Mouse (Mus musculus): ENCODE measurements around the gene Tln2. TPM values are rescaled to one million over a fixed set of nuclear protein-coding genes. Genes with fewer than 3 reads are reported as not detected.

Gene Tln2
- total RNA-seq, 2 experiments from 2014 or later: 121 to 123 TPM

DNA sequence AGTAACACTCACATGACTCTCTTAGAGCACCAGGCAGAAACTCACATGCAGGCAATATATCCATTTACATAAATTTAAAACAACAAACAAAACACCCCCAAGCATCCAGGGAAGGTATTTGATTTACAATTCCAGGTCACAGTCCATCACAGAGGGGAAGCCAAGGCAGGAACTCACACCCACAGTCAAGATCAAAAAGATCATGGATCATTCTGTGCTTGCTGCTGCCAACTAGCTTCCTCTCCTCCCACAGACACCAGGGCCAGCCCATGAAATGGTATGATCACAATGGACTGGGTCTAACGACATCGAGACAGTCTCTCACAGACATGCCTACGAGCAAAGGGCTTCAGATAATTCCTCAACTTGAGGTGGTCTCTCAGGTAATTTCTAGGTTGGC lies 70.1 kb downstream of the Tln2 start:
- intact Hi-C loops (cut with DNase I): no loop called here
- DNase-seq (ENCODE audit: extremely low spot score in 1 of 2, low spot score in 2 of 2): no peak

DNA sequence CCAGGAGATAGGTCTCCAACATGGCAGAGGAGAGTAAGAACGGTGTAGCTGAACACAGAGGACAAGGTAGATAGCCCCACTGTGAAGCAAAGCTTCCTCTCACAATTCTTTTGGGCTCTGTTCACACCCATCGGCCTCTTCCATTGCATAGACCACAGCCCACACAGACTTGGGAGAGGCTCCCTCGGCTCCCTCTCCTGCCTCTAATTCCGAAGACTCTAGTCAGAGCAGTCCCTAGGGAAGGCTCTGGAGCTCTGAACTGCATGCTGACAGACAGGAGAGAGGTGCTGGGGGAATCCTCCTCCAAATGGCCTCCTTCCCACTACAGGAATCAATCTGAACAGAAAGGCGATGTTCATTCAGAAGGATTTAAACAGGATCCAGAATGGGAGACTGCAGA lies 72.9 kb downstream of the Tln2 start:
- no peak for DNase-seq (ENCODE audit: extremely low spot score in 1 of 2, low spot score in 2 of 2)
- intact Hi-C loops (cut with DNase I): no loop called here

GRCm38 (mm10) chr9:67485169-67486072 lies 74.1 kb downstream of the Tln2 start:
- intact Hi-C loops (cut with DNase I): no loop called here
- DNase-seq (ENCODE audit: extremely low spot score in 1 of 2, low spot score in 2 of 2): peak in 1 of 2 experiments; percentile 26

GRCm38 (mm10) chr9:67482277-67482676 lies 77.2 kb downstream of the Tln2 start:
- intact Hi-C loops (cut with DNase I): no loop called here
- no peak for DNase-seq (ENCODE audit: extremely low spot score in 1 of 2, low spot score in 2 of 2)

GRCm38 (mm10) chr9:67481851-67482250 lies 77.7 kb downstream of the Tln2 start:
- intact Hi-C loops (cut with DNase I): no loop called here
- no peak for DNase-seq (ENCODE audit: extremely low spot score in 1 of 2, low spot score in 2 of 2)

GRCm38 (mm10) chr9:67477445-67477844 lies 82.1 kb downstream of the Tln2 start:
- intact Hi-C loops (cut with DNase I): no loop called here
- DNase-seq (ENCODE audit: extremely low spot score in 1 of 2, low spot score in 2 of 2): no peak

DNA sequence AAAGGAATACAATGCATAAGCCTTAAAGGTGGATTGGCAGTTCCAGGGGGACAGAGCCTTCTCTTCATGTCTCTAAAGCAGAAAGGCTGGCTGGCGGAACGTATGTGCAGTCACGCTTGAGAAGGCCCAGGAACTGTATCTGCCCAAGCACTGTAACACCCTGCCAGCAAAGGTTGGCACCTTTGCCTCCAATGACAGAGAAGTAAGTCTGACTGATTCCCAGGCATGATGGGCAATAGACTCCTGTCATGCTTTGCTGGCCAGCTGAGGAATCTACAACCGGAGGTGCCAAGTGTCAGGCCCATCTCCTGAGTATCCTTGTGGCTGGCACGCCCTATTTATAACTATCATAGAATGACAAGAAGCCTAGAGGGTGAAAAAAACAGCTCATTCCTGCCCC lies 83.3 kb downstream of the Tln2 start:
- intact Hi-C loops (cut with DNase I): no loop called here
- no peak for DNase-seq (ENCODE audit: extremely low spot score in 1 of 2, low spot score in 2 of 2)

DNA sequence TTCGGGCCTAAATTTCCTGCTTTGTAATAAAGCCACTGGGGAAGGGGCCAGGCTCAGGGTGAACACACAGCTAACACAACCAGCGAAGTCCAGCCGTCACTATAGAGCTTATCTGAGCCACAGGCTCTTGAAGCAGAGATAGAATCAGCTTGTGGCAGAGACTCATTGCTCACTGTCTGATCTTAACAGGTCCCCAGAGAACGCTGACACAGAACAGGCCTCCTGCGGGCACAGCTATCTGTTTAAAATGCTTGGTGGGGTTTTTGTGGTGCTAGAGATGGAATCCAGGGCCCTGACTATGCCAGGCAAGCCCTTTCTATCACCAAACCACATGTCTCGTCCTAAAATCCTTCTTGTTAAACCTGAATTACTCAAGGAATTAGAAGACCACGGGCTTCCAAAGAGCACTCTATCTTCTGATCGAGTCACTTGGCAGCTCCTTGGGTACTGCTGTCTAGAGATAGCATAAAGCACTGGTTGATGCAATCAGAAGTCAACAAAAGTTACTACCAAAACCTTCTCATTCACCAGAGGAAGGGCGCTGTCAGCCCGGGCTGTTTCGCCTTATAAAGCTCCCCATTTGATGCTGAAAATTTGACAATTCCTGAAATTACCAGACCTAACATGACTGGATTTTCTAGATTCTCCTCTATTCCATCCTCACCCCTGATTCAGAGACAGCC lies 95.9 kb downstream of the Tln2 start:
- intact Hi-C loops (cut with DNase I): no loop called here
- no peak for DNase-seq (ENCODE audit: extremely low spot score in 1 of 2, low spot score in 2 of 2)

DNA sequence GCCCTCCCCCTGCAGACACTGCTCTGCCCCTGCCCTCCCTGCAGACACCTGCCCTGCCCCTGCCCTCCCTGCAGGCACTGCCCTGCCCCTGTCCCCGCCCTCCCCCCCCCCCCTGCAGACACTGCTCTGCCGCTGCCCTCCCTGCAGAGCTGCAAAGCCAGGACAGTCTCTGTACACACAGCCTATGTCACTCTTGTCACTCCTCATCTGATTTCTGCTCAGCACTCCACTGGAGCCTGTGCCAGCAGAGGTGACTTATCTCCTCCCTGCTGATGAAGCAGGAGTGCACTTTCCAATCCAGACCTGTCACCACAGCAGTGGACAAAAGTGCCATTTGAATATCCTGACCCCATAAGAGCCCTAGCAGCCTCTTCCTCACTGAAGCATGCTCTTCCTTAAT lies 118.0 kb downstream of the Tln2 start:
- intact Hi-C loops (cut with DNase I): no loop called here

GRCm38 (mm10) chr9:67437511-67437910 lies 122.0 kb downstream of the Tln2 start:
- DNase-seq (ENCODE audit: extremely low spot score in 1 of 2, low spot score in 2 of 2): no peak
- intact Hi-C loops (cut with DNase I): no loop called here

More for the DNA sequence above, 118.0 kb downstream of the Tln2 start:
- no peak for DNase-seq (ENCODE audit: extremely low spot score in 1 of 2, low spot score in 2 of 2)

GRCm38 (mm10) chr9:67435333-67436154 lies 124.0 kb downstream of the Tln2 start:
- intact Hi-C loops (cut with DNase I): no loop called here
- DNase-seq (ENCODE audit: extremely low spot score in 1 of 2, low spot score in 2 of 2): peak in 1 of 2 experiments; percentile 26

- intact Hi-C loops (cut with DNase I): no loop called here
Measured at GRCm38 (mm10) chr9:67429199-67429892, 130.2 kb downstream of the Tln2 start.

DNA sequence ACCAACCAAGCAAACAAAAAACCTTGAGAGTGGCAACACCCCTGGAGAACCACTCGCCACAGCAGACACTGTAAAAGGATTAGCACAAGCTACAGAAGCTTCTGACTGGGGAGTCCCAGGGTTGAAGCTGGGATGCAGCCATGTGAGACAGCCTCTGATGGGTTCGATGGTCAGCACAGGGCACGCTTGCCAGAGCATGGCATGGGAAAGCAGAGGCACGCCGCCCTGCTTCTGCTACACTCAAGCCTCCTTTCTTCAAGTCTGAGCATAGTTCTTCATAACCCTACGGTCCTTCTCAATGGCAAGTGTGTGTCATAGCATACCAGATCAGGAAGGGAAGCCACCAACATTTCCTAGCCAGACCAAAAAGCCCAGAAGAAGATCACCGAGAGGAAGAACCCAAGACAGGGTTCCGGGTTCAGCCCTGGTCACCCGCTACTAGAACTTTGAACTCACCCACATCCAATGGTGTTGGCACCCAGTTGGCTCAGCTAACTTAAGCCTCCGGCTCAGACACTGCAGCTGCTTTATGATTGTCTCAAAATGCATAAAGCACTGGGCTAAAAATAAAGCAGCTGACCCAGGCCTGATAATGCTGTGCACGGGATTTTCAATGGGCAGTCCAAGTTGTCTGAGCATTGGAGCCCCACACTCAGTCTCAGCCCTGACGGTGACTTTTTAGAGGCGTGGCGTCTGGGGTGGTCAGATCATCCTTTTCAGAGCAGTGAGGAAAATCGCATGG lies 131.0 kb downstream of the Tln2 start:
- intact Hi-C loops (cut with DNase I): no loop called here
- DNase-seq (ENCODE audit: extremely low spot score in 1 of 2, low spot score in 2 of 2): no peak

More at GRCm38 (mm10) chr9:67429199-67429892, 130.2 kb downstream of the Tln2 start:
- DNase-seq (ENCODE audit: extremely low spot score in 1 of 2, low spot score in 2 of 2): no peak

DNA sequence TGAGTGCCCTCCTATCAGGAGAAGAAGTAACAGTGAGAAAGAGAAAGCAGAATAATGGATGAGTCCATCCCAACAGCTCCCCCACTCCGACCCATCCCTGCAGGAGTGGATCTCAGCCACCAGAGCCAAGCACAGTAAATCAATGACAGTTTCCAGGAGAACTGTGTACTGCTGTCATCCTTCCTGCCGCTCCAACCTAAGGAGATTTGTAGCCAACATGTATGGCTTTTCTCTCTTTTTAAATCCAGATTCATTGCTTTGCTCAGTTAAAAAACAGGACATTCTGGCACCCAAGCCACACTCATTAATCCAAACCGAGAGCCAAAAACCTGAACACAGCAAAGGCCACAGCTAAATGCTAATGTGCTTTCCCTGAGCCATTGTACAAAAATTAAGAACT lies 133.2 kb downstream of the Tln2 start:
- intact Hi-C loops (cut with DNase I): no loop called here
- DNase-seq (ENCODE audit: extremely low spot score in 1 of 2, low spot score in 2 of 2): no peak

DNA sequence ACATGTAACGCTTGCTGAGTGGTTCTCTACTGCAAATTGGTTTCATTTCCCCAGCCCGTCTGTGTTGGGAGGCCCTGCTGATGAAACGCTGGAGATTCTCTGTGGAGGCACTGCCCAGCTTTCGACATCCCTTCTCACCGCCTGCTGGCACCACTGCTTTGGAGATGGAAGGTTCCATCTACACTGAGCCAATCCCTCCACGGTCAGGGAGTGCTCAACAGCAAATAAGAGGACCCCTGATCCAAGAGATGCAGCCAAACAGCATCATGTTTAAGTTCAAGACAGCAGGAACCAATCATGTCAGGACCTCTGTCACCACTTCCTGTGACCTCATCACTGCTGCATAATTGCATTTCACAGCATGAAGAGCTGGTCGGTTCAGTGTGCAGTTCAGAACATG lies 135.4 kb downstream of the Tln2 start:
- no peak for DNase-seq (ENCODE audit: extremely low spot score in 1 of 2, low spot score in 2 of 2)
- intact Hi-C loops (cut with DNase I): no loop called here

DNA sequence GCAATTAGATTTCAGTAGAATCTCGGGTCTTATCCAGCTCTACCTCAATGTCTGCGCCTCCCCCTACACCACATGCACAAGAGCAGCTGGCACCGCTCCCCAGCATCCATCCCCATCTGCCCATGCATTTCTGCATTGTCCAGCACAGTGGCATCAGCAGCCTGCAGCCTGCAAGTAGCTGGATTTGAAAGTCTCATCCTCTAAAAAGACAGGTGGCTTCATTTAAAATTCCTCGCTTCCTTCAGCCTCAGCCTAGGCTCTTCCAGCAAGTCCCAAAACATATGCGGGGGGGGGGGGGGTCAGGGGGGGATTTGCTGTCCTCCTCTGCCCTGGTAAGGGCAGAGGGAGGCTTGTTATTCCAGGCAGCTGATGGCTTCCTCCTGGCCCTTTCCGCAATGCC lies 141.4 kb downstream of the Tln2 start:
- peak; percentile 31 to 45 for DNase-seq (ENCODE audit: extremely low spot score in 1 of 2, low spot score in 2 of 2)
- intact Hi-C loops (cut with DNase I): loop anchor here (10.0 kb wide), 1 partner anchor 217 kb away; no protein-coding TSS in a partner anchor

DNA sequence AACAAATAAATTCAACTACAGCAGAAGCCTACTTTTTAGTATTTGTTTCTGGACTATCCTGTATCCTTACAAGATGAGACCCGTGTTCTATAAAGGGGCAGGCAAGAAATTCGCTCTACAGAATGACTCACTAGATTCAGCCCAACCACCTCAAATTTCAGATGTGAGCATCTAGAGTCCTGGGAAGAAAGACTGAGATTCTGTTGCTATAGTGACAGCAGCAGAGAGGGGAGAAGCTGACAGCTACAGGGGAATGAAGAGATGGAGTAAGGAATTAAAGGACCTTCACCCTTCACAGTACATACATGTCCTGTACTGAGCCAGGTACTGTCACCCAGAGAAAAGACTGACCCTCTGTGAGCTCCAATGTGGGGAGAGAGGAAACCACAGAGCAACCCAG lies 148.8 kb downstream of the Tln2 start:
- intact Hi-C loops (cut with DNase I): loop anchor here (10.0 kb wide), 1 partner anchor 224 kb away; no protein-coding TSS in a partner anchor
- DNase-seq (ENCODE audit: extremely low spot score in 1 of 2, low spot score in 2 of 2): peak in 1 of 2 experiments; percentile 28

DNA sequence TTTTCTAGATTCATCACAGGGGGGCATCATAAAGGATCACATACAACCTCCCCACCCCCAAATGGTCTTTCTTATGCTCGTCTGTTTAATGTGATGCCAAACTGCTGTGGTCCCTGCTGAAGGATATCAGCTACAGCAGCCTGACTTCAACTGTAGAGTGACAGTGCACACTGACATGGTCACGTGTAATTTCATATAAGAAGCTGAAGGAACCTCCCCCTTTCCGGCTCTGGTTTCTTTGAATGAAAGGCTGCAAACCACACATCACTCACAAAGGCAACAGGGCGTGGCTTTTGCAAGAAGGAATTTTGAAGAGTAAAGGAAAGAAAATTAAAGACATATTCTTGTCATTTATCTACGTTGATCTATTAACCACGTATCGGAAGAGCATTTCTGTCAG lies 154.8 kb downstream of the Tln2 start:
- intact Hi-C loops (cut with DNase I): no loop called here

More for the DNA sequence above, 154.8 kb downstream of the Tln2 start:
- no peak for DNase-seq (ENCODE audit: extremely low spot score in 1 of 2, low spot score in 2 of 2)
